Mouse (Mus musculus) MN1 (cell line): ENCODE data around the gene Ctdspl2.
A peak's percentile ranks its signal among the peaks of the same experiment; 100 is the strongest.
"Not testable (repeated sequence)": the region's sequence is repeated elsewhere in the genome, so short reads cannot be mapped to it uniquely, and the experiment has no call there.

Source experiments
- DNase-seq: peaks from one replicate; pipeline ENCODE4 v3.0.0-alpha.2; 2016; ENCODE audit warnings: low spot score

Gene Ctdspl2

DNA sequence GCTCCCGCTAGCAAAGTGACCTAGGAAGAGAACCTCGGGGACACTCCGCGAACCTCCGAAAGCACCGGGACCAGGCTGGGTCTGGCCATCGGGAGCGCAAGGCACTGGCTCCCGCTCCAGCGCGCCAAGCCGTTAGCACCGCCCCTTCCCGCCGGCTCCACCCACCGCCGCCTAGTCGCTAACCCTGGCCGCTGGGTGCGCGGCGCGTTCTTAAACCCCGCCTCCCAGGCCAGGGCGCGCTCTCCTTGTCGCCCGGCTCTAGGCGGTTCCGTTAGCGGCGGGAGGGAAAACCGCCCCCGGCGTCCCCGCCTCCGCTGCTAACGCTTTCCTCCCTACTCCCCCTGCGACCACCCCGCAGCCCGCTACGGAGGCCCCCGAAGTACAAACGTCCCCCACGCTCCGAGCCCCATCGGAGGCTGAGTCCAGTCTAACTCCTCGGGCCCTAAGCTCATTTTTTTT is at the start of gene Ctdspl2, which contains the start of gene Mageb3:
TSS of gene Ctdspl2 (plus strand) at position 237 of the 459 bp plus-strand sequence.
TSS of gene Mageb3 (minus strand) at position 328 of the 459 bp plus-strand sequence.
- DNase-seq, result peak; percentile 92

DNA sequence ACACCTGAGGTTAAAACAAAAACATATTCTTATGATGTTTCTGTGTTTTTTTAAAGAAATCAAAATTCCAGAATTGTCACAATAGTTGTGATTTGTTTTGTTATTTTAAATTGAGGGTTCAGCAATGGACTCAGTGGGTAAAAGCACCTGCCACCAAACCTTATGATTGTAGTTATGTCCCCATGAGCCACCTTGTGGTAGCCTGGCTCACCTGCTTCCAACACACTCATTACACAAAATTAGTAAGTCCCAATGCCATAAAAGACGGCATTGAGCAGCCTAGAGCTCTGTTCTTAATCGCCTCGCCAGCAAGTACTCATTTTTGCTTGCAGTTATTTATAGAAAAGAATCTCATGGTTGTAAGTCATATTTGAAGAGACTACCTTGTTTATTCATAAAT is 45.8 kb upstream of the Ctdspl2 start:
- DNase-seq, result no peak

DNA sequence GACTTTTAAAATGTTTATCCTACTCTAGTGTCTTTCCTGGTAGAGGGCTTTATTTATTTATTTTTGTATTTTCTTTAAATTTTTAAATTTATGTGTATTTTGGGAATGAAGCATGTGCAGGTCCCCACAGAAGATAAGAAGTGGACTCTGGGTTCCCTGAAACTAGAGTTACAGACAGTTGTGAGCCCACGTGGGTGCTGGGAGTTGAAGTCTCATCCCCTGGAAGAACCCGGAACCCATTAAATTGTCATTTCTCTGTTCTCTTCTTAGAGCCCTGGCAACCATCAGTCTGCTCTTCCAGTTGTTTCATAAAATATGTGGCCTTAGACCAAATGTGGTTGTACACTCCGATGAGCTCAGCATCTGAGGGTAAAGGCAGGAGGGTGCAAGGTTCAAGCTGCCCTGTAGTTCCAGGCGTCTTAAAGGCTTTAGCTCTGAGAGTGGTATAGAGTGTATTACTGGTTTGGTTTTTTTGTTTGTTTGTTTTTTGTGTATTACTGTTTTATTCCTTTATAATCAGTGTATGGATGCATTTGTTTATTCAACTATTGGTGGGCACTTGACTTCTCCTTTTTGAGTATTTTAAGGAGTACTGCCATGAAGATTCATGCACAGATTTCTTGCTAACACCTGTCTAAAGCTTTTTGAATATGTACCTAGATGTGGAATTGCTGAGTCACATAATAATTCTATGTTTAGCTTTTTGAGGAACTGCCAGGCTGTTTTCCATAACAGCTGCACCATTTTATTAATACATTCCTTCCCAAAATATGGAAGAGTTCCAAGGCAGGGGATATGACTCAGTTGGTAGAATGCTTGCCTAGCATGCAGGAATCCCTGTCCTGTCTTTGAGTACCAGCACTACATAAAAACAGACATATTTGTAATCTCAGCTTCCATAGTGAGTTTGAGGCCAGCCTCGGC is 39.5 kb upstream of the Ctdspl2 start:
- no peak for DNase-seq

DNA sequence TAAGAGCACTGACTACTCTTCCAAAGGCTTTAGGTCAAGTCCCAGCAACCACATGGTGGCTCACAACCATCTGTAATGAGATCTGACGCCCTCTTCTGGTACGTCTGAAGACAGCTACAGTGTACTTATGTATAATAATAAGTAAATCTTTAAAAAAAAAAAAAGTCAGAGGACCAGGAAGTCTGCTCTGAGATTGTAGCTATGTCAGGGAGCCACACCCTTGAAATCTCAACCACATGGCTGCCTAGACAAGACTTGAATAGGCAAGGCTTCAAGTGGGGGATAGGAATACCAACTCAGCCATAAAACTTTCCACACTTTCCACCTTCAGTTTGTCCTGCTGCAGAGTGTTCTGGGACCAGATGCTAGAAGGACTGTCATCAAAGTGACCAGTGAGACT is 18.2 kb upstream of the Ctdspl2 start:
- DNase-seq, result not testable (repeated sequence)

DNA sequence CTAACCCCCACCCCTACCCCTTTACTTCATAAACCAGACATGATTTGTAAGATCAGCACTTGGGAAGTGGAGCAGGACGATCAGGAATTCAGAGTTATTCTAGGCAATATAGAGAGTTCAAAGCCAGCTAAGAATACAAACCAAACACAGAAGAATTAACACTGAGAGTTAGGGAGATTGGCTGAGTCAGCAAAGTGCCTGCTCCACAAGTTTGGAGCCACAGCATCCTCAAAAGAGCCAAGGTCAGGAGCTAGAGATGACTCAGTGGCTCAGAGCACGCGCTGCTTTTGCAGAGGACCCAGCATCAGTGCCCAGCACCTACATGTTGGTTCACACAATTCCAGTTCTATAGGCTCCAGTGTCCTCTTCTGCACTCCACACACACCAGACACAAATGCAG is 12.4 kb upstream of the Ctdspl2 start:
- DNase-seq, result no peak

DNA sequence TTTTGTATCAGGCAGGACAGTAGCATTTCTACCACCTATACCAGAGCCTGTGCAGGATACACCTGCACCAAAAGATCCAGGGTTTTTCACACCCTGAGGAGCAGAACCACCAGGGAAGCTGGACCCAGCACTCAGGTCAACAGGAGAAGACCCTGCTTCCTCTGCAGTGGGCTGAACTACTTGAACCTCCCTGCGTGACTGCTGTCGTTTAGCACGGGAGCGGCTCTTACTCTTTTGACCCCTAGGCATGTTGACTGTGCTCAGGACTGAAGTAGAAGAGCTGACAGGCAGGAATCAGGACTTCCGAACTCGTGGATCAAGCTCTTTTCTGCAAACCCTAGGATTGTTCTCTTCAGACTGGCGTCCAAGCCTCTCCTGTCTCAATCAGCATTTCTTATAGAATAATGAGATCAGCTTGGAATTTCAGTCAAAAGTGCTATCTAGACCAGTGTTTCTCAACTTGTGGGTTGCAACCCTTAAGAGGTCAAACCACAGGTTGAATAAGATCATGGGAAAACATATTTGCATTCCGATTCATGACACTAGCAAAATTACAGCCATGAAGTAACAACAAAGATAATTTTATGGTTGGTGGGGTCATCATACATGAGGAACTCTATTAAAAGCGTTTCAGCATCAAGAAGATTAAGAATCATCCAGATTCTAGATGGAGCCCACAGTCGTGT is 687 bp upstream of the Ctdspl2 start:
- no peak for DNase-seq

DNA sequence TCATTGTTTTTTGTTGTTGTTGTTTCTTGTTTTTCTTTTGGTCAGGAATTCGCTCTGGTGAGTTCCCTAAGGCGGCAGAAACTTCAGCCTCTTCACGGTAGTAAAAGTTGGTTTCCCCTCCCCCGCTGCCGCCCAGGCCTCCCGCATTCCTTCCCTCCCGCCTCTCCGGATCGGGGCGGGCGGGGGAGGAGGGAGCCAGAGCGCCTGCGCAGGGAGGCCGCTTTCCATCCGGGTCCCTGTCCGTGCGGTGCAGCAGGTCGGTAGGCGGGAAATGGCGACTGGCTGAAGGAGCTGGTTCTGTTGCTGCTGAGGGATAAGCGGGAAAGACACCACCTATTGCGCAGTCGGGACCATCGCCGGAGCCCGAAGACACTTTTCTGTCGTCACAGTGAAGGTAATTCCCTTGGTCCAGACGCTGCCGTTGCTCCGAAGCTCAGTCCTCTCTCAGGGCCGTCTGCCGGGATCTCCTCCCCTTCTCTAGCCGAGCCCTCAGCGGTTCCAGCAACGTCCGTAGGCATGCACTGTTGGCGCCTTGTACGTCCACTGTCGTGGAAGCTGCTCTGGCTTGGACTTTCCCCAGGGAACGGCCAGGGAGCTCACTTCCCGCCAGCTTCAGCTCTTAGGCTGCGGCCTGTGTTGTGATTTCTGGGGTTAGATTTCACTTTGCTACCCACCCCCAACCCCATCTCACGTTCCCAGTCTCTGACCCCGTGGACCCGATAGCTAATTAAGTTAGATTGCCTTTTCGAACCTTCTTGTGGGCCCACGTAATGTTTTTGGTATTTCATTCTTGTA is 620 bp downstream of the Ctdspl2 start:
- peak; percentile 94 for DNase-seq

DNA sequence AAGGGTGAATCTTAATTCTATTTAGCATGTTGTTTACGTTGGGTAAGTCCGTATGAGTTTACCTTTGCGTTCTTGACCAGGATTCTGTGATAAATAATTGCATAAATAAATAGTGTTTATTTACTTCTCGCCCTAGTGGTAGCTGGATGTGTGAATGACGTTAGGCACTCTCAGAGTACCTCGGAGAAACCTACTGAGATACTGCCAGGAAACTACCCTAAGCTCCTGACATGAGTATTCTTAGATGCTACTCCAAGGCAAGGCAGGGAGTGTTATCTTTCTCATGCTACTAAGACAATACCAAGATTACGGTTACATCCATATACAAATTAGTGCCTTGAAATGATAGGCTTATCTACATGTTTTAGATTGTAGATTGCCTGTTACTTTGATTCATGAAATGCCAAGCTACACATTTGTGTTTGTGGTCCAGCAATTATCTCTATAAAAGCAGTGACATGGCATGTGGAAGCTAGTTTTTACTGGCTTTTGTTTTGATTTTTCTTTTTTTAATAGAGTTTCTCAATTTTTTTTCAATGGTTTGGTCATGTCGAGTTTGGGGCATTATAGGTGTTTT is 1.5 kb downstream of the Ctdspl2 start:
- DNase-seq, result peak; percentile 10

DNA sequence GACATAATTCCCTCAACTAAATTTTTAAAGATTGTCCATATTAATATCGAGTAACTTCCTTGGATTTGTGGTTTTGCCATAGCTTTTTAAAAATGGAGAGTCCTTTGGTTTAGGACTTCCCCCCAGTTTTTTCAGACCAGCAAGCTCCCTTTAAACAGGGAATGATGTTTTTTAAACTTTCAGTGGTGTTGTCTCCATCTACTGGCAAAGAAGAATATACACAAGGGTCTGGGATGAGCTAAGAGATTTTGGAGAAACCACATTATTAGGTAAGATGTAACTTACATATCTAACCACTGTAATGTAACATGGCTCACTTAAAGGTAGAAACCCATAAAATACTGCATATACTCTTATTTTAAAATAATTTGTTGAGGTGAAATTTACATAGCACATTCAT is 39.9 kb downstream of the Ctdspl2 start:
- peak; percentile 18 for DNase-seq

DNA sequence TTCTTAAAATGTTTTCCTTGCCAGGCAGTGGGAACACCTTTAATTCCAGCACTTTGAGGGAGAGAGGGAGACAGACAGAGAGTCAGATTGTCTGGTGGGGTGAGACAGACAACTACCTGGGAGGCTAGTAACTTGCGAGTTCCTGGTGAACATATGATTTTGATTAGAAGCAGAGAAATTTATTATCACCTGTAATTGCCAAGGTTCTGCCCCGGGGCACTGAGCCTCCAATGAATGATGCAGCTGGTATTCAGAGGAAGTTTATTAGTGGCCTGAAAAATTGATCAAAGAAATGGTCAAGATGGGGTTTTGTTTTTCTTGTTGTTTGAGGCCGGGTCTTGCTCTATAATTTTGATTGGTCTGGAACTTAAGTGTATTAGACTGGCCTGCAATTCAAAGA is 53.0 kb downstream of the Ctdspl2 start:
- no peak for DNase-seq

DNA sequence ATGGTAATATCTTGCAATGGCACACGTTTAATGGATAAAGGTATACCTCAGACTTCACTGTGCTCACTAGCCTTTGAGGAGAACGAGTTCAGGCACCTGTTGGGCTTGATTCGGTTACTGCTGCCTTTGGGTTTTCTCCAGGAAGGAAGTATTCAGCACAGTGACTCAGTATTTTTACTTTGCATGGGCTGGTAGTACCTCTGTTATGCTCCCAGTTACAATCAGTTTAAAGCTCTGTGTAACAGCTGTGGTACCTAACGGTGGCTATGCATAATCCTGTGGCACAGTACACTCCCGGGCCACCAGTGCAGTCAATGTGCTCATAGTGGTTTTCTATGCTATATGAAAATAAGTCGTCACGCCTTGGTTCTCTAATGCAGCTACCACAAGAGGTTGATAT is 55.6 kb downstream of the Ctdspl2 start:
- no peak for DNase-seq

DNA sequence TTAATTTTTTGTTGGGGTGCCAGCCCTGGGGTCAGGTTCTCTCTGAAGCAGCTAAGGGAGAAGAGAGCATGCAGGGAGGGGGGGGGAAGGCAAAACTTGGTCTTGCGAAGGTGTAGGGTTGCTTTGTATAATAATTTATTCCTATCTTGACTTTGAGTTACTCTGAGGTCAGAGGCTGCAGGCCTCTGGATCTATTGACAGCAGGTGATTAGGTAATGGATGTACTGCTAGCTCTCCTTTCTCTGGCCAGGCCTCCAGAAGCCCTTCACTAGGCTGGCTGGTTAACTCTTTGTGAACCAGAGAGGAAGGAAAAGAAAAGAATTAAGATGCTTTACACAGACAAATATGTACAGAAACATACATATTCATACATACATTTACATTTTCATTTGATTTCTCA is 62.9 kb downstream of the Ctdspl2 start:
- DNase-seq, result no peak

DNA sequence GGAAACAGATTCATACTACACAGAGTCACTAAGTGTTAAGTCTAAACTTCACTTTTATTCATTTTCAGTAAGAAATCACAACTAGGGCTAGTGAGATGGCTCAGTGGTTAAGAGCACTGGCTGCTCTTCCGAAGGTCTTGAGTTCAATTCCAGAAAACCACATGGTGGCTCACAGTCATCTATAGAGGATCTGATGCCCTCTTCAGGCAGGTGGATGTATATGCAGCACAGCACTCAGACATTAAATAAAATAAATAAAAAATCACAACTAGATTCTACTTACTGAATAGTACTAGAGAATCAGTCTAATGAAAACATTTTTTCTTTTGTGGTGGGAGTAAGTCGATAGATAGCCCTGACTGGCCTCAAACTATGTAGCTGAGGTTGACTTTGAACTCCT is 66.5 kb downstream of the Ctdspl2 start:
- no peak for DNase-seq

DNA sequence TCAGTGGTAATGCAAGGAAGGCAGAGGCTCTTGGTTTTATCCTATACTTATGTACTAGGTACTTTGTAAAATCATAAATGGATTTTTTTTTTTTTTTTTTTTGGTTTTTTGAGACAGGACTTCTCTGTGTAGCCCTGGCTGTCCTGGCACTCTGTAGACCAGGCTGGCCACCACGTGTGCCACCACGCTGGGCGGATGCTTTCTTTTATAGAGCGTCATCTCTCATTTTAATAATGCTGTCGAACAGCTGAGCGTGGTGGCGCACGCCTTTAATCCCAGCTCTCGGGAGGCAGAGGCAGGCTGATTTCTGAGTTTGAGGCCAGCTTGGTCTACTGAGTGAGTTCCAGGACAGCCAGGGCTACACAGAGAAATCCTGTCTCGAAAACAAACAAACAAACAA is 71.3 kb downstream of the Ctdspl2 start:
- not testable (repeated sequence) for DNase-seq

DNA sequence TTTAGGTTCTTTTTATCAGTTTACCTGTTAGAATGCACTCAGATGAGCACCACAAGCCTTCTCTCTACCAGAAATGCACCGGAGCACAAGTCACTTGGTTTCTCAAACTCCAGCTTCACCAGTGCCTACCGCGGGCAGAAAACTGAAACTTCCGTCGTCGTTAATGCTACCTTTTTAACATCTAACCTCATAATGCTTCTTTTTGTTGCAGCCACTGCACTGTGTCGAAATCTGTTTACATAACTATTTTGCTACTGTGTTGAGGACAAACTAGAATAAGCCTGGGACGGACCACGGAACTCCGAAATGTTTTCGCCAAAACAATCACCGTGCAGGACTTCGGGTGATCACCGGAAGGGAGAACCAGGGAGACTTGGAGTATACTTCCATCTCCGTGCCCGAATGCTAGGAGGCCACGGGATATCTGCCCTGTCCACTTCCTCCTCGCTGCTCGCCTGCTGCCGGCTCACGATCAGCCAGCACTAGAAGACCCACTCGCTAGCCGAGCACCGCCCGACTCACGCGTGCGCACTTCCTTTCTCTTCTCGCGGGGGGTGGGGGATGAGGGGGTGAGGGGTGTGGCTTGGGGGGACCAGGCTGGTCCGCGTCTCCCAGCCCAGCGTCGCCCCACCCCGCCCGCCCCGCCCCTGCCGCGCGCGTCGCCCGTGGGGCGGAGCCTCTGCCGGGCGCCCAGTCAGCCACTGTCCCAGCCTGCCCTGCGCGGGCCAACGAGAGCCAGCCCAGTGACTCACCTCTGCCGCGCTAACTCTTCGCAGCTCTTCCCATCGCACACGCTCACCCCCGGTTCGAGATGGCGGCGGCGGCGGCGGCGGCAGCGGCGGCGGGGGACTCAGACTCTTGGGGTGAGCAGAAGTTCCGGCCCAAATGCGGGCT is 72.3 kb downstream of the Ctdspl2 start, which contains the start of gene Eif3j1:
TSS of gene Eif3j1 (plus strand) at position 685 of the 894 bp plus-strand sequence.
- peak; percentile 88 for DNase-seq

DNA sequence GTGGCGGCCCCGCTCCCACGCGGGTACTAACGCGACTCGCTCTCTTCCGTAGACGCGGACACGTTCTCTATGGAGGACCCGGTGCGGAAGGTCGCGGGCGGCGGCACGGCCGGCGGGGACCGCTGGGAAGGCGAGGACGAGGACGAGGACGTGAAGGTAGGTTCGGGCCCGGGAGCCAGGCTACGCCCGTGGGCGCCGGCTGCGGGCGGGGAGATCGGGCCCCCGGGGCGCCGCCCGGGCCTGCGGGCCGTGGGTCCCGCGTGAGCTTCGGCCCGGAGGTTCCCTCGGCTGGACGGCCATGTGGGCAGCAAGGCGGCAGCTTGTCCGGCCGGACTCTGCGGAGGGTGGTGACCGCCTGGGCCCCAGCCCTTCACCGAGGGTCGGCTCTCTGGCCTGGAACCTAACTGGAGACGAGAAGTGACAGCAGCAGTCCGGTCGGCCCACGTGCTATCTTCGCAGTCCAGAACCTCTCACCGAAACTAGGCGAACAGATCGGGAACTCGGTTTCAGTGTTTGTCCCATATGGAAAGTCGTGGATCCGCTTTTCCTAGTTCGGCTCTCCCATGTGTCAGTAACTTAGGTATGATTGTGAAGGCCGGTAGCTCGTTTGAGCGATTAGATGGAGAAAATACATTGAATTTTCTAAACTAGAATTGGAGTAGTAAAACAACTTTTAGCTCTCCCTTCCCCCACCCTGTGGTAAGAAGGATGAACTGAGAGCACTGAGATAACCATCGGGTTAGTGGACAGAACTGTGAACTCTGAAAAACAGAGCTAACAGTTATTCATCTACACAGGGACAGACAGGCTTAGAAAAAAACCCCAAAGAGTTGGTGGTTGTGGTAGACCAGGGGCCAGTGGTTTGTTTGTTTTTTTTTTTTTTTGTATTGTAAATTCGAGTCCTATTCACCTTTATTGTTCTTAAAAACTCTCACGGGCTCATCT is 73.2 kb downstream of the Ctdspl2 start:
- peak; percentile 38 for DNase-seq

DNA sequence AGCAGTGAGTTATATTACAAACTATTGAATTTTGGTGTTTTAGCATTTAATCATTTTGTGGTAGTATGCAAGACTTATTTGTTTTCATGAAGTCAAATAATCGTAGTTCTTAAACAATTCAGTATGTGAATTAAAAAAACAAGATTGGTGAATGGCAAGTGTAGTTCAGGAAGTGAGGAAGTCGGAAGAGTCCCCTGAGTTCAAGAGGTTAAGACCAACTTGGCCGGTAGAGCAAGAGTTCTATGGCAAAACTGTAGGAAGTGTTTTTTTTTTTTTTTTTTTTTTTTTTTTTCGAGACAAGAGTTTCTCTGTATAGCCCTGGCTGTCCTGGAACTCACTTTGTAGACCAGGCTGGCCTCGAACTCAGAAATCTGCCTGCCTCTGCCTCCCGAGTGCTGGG is 76.2 kb downstream of the Ctdspl2 start:
- no peak for DNase-seq

DNA sequence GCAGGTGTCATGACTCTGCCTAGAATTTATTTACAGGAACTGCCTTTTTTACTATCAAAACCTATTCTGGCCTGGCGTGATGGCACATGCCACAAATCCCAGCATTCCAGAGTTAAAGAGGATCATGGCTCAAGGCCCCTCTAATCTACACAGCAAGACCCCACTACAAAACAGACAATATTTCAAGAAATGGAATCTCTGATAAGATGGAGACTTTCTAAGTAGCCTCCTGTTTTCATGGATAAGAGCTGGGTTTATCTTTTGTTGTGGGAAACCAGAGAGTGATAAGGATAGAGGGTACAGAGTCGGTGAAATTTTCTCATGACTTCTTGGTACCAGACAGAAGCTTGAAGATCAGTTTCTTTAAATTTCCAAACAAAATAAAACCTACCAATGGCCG is 80.3 kb downstream of the Ctdspl2 start:
- DNase-seq, result no peak

DNA sequence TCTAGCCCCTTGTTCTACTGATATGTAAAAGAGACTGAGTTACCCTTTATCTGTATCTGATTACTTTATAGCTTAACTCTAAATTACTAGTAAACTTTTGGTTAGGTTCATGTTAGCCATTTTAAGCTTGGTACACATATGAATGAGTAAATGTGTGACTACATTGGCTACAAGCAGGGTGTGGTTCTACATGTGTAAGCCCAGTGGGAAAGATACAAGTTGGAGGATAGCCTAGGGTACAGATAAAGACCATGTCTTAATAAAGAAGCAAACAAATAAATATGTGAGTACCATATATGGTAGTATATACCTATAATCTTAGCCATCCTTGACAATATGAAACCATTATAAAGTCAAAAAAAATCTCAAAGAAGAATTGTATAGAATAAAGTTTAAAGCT is 88.1 kb downstream of the Ctdspl2 start:
- DNase-seq, result no peak
